Mouse (Mus musculus): ENCODE measurements around the gene Ccdc194.

Gene Ccdc194

GRCm38 (mm10) chr8:71474785-71475701 lies 50.5 kb downstream of the Ccdc194 start:
- no peak for DNase-seq

GRCm38 (mm10) chr8:71474344-71474743 lies 51.2 kb downstream of the Ccdc194 start:
- DNase-seq = no peak

- no peak for DNase-seq
Measured at GRCm38 (mm10) chr8:71472601-71473386, 52.7 kb downstream of the Ccdc194 start.

GRCm38 (mm10) chr8:71471861-71472260 lies 53.6 kb downstream of the Ccdc194 start:
- DNase-seq = no peak

GRCm38 (mm10) chr8:71470913-71471255 lies 54.6 kb downstream of the Ccdc194 start:
- no peak for DNase-seq

- DNase-seq = no peak
Measured at GRCm38 (mm10) chr8:71470146-71470912, 55.2 kb downstream of the Ccdc194 start.

Measured in thymus, postnatal 14 days (tissue).